Mouse (Mus musculus) CH12.LX (cell line): ENCODE data around the gene Gipr.

Experiments used
- CTCF ChIP-seq, 2 experiments: IDR thresholded peaks in 1 of 2; conservative IDR thresholded peaks in 1 of 2; 2 replicates each; pipeline ENCODE4 v1.5.1; 2011 to 2012; ENCODE audit warnings: low read depth in 2 of 2, low read length in 2 of 2, improper control_type of control experiment in 1 of 2, inconsistent platforms in 1 of 2, mild to moderate bottlenecking in 1 of 2, moderate library complexity in 1 of 2
- NELFE ChIP-seq: IDR thresholded peaks from 2 replicates; pipeline ENCODE4 v1.6.1; 2011; ENCODE audit warnings: low read depth, low read length, improper control_type of control experiment

DNA sequence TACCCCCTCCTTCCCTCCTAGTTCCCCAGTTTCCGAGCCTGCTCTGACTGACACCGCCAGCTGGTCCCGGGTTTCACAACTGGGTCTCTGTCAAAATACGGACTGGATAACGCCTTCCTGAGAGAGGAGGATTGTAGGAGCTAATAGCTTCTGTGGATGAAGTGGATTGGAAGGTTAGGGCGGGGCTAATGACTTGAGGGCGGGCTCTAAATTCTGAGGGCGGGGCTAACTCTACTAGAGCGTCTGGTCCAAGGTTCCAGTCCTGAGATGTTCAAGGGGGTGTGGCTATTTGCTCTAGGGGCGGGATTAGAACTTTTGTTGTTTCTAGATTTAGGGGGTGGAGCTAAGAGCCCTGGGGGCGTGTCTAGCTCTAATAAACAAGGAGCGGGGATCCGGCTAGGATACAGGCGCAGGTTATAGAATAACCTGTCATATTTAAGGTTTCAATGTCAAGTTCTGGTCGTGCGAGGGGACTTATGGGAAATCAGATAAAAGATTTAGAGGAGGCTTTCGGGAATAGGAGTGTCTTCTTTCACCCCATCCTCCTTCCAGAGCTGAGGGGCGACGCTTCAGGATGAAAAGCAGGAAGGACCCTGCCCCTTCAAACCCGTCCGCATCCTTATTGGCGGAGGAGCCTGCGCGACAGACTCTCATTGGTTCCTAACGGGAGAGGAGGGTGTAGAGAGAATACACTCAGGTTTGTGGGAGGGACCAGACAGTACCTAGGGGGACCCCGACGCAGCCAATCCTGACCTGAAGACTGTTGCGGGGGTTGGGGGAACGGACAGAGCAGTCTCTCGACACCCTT, 10.0 kb upstream of the Gipr start, which contains the start of gene Eml2:
- TF ChIP-seq NELFE (no peak), CTCF (conservative IDR thresholded peaks at IDR 0.05 in 1 of 2, IDR thresholded peaks at IDR 0.05 in 1 of 2; ENCODE audit: low read depth in 2 of 2, low read length in 2 of 2) (no peak)
